Mouse (Mus musculus) thymus, adult 2 months (tissue): ENCODE results near the gene Lypla2.

Experiments
- CTCF ChIP-seq: fragments of 200-500 bp; IDR thresholded peaks from 2 replicates; pipeline ENCODE4 v1.5.1; 2012; ENCODE audit warnings: mild to moderate bottlenecking, control low read depth, low read length, moderate library complexity, borderline replicate concordance; ENCODE audit not compliant: control insufficient read depth, poor library complexity, insufficient read depth; ENCODE audit errors: extremely low read depth
- POLR2A ChIP-seq: fragments of 200-500 bp; IDR thresholded peaks from 2 replicates; pipeline ENCODE4 v1.6.1; 2012; ENCODE audit warnings: mild to moderate bottlenecking, low read length, control low read depth, moderate library complexity; ENCODE audit not compliant: control insufficient read depth, poor library complexity, insufficient read depth; ENCODE audit errors: extremely low read depth

DNA sequence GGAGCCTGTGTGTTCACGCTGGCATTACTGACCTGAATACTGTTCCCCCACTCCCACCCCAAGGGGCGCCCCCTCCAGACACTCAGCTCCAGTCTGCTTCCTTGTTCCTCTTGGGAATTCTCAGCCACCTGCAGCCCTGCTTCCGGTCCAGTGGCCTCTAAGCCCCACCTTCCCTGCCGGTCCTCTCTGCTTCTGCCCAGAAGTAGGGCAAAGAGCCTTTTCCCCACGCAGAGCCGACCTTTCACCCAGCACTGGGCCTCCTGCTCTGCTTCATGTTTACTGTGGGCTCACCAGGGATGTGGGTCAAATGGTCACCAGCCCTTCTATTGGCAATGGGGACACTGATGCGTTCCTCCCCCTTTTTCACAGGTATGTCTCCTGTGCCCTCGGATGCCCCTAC is 14.1 kb downstream of the Lypla2 start:
- TF ChIP-seq CTCF (no peak), POLR2A (no peak)
